In the genomic region with DNA sequence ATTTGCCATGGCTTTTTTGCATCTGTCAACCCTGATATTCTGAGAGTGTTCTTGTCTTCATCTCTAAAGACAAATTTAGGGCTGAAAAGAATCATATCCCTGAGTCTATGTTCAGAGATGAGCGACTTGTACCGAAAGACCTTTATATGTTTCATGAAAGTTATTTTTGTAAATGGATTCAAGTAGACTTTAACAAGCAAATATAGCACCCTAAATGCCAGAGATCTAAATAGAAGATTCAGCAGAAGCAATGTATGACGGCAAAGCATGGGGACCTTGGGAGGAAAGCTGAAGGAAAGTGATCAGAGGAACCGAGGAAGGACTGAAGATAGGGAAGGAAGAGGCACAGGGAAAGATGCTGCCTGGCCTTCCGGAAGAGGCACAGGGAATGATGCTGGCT, we compare ENCODE assay signal across 24 mouse cellular contexts.
"Had no signal": no experiment of that assay in that cellular context is flagged by ENCODE, and none has a peak within 500 bp of the region (broad histone marks: within the 10 kb centered on the region; RNA-seq: fewer than 3 reads in every experiment).

No protein-coding gene starts in this region.

- DNase-seq: gastrocnemius, postnatal 14 days; gastrocnemius, postnatal 36 days; heart, adult 2 months; heart, postnatal 14 days; heart, postnatal 36 days; kidney, adult 11 months; kidney, adult 2 months; kidney, adult 9 months; kidney, postnatal 14 days; kidney, postnatal 36 days; layer of hippocampus, postnatal 36 days; left cerebral cortex, postnatal 4 days had no signal

- H3K4me3 ChIP-seq: heart, adult 2 months; heart, embryonic 13.5 days; heart, embryonic 15.5 days; hindbrain, embryonic 13.5 days; hindbrain, embryonic 15.5 days; kidney, embryonic 15.5 days; limb, embryonic 13.5 days; limb, embryonic 15.5 days; liver, embryonic 12.5 days had no signal

- H3K27ac ChIP-seq: heart, adult 2 months; heart, embryonic 13.5 days; heart, embryonic 15.5 days; hindbrain, embryonic 13.5 days; hindbrain, embryonic 15.5 days; hindbrain, postnatal 0 days; kidney, embryonic 15.5 days; kidney, postnatal 0 days; limb, embryonic 13.5 days; limb, embryonic 15.5 days; liver, embryonic 12.5 days; liver, embryonic 14.5 days had no signal

- ATAC-seq: hindbrain, postnatal 0 days; intestine, embryonic 16.5 days; liver, embryonic 12.5 days had no signal
